Mouse (Mus musculus) intestine, embryonic 16.5 days (tissue): ENCODE results near the gene Nat8f4. TPM values are rescaled to one million over a fixed set of nuclear protein-coding genes. Genes with fewer than 3 reads are reported as not detected.
"Not testable (repeated sequence)": the region's sequence is repeated elsewhere in the genome, so short reads cannot be mapped to it uniquely, and the experiment has no call there.

Experiments used
- ATAC-seq: fragments of 200-750 bp; cut with Nextera tagmentation; 2 replicates; pipeline ENCODE4 v1.8.0; 2017; ENCODE audit warnings: moderate TSS enrichment, moderate library complexity
- H3K27ac ChIP-seq: fragments of 300-500 bp; sonication (generic); 2 replicates; pipeline ENCODE4 v1.5.1; 2014; ENCODE audit warnings: mild to moderate bottlenecking, low read length
- H3K27me3 ChIP-seq: fragments of 300-500 bp; sonication (generic); replicated peaks from 2 replicates; pipeline ENCODE4 v1.6.1; 2014; ENCODE audit warnings: low read length, control low read depth, mixed read lengths; ENCODE audit not compliant: control insufficient read depth, insufficient read depth
- H3K36me3 ChIP-seq: fragments of 300-500 bp; sonication (generic); 2 replicates; pipeline ENCODE4 v1.6.1; 2014; ENCODE audit warnings: low read length, control low read depth; ENCODE audit not compliant: control insufficient read depth, insufficient read depth
- H3K4me1 ChIP-seq: fragments of 300-500 bp; sonication (generic); 2 replicates; pipeline ENCODE4 v1.6.1; 2014; ENCODE audit warnings: low read length, control low read depth, mixed read lengths; ENCODE audit not compliant: control insufficient read depth, insufficient read depth
- H3K4me2 ChIP-seq: fragments of 300-500 bp; sonication (generic); 2 replicates; pipeline ENCODE4 v1.6.1; 2014; ENCODE audit warnings: low read depth, low read length, control low read depth
- H3K4me3 ChIP-seq: fragments of 300-500 bp; sonication (generic); 2 replicates; pipeline ENCODE4 v1.5.1; 2014; ENCODE audit warnings: mild to moderate bottlenecking, low read length
- H3K9ac ChIP-seq: fragments of 300-500 bp; sonication (generic); 2 replicates; pipeline ENCODE4 v1.6.1; 2014; ENCODE audit warnings: low read depth, low read length
- H3K9me3 ChIP-seq: fragments of 300-500 bp; sonication (generic); 2 replicates; pipeline ENCODE4 v1.6.1; 2016; ENCODE audit warnings: low read length, control low read depth; ENCODE audit not compliant: control insufficient read depth
- WGBS: fragments of 180-500 bp; shearing (Covaris S2); extraction: QIAGEN DNeasy Blood & Tissue Kit; methylation state at CpG from one replicate; pipeline ENCODE4 v1.1.7; 2014; 5-methylcytosine and 5-hydroxymethylcytosine counted together
- polyA plus RNA-seq: library from polyadenylated mRNA; unstranded; fragments of >200 nt; fragmentation: Nextera tagmentation; extraction: Ambion mirVana; gene quantifications from 2 replicates; pipeline ENCODE4 v1.2.1, GENCODE M21; 2015

Gene Nat8f4
- polyA plus RNA-seq, 1 experiment from 2014 or later, result 6.4 TPM

GRCm38 (mm10) chr6:85926709-85927108, 22.0 kb upstream of the Nat8f4 start:
- no peak for ATAC-seq
- Histone ChIP-seq H3K27me3 (no peaks in the 10 kb centered on the region), H3K4me1 (no peaks in the 10 kb centered on the region), H3K4me3 (no peak overlapping the region), H3K9me3 (no peaks in the 10 kb centered on the region), H3K4me2 (no peak overlapping the region), H3K36me3 (peaks cover 18% of the 10 kb centered on the region), H3K9ac (no peak overlapping the region), H3K27ac (no peak overlapping the region)
- WGBS, result 93% methylated on average over 1 of the region's 1 CpGs

GRCm38 (mm10) chr6:85923643-85924042, 19.0 kb upstream of the Nat8f4 start:
- 95% methylated on average over 1 of the region's 1 CpGs for WGBS
- no peak for ATAC-seq
- no peak overlapping the region for H3K4me2 ChIP-seq
- peaks cover 18% of the 10 kb centered on the region for H3K36me3 ChIP-seq
- H3K4me1 ChIP-seq, result no peaks in the 10 kb centered on the region
- no peak overlapping the region for H3K27ac ChIP-seq
- no peaks in the 10 kb centered on the region for H3K27me3 ChIP-seq
- no peak overlapping the region for H3K9ac ChIP-seq
- H3K9me3 ChIP-seq, result no peaks in the 10 kb centered on the region
- H3K4me3 ChIP-seq, result no peak overlapping the region

- Histone ChIP-seq H3K4me2 (no peak overlapping the region), H3K9me3 (no peaks in the 10 kb centered on the region), H3K4me1 (peaks cover 7% of the 10 kb centered on the region), H3K27ac (no peak overlapping the region), H3K9ac (no peak overlapping the region), H3K36me3 (peaks cover 2% of the 10 kb centered on the region; the same call in 1 of the 2 replicates), H3K4me3 (no peak overlapping the region), H3K27me3 (no peaks in the 10 kb centered on the region)
- no peak for ATAC-seq
- 95% methylated on average over 4 of the region's 4 CpGs for WGBS
Observed at GRCm38 (mm10) chr6:85919401-85919800, 14.7 kb upstream of the Nat8f4 start.

GRCm38 (mm10) chr6:85918341-85918740, 13.7 kb upstream of the Nat8f4 start:
- H3K36me3 ChIP-seq, H3K4me1 ChIP-seq, H3K9me3 ChIP-seq, H3K9ac ChIP-seq, H3K27ac ChIP-seq, H3K4me2 ChIP-seq, ATAC-seq, H3K27me3 ChIP-seq, H3K4me3 ChIP-seq: not testable (repeated sequence)
- WGBS, result 94% methylated on average over 3 of the region's 3 CpGs

GRCm38 (mm10) chr6:85916596-85916995, 11.9 kb upstream of the Nat8f4 start:
- Histone ChIP-seq H3K27ac (peak overlapping the region; percentile 94), H3K27me3 (no peaks in the 10 kb centered on the region), H3K9ac (peak overlapping the region; percentile 85), H3K36me3 (no peaks in the 10 kb centered on the region), H3K4me3 (peak overlapping the region; percentile 70), H3K4me2 (peak overlapping the region; percentile 71), H3K4me1 (peaks cover 7% of the 10 kb centered on the region), H3K9me3 (no peaks in the 10 kb centered on the region)
- 70% methylated on average over 6 of the region's 6 CpGs for WGBS
- no peak for ATAC-seq

- H3K4me1 ChIP-seq, H3K27me3 ChIP-seq, H3K9me3 ChIP-seq, H3K36me3 ChIP-seq: not testable (repeated sequence)
- peak; percentile 99 for ATAC-seq
- H3K27ac ChIP-seq, result peak within 1 kb of the TSS; percentile 94
- peak within 1 kb of the TSS; percentile 76 for H3K4me2 ChIP-seq
- under 1% methylated on average over 61 of the region's 61 CpGs for WGBS
- H3K4me3 ChIP-seq, result peak within 1 kb of the TSS; percentile 70
- peak within 1 kb of the TSS; percentile 85 for H3K9ac ChIP-seq
Observed at GRCm38 (mm10) chr6:85915539-85916513, 11.1 kb upstream of the Nat8f4 start, which contains the start of gene Nat8f1. Nat8f1 (minus strand) TSS chr6:85915687.

GRCm38 (mm10) chr6:85915141-85915538, 10.5 kb upstream of the Nat8f4 start:
- WGBS, result 6% methylated on average over 11 of the region's 11 CpGs
- peak overlapping the region; percentile 76 for H3K4me2 ChIP-seq
- no peaks in the 10 kb centered on the region for H3K27me3 ChIP-seq
- no peaks in the 10 kb centered on the region for H3K9me3 ChIP-seq
- no peaks in the 10 kb centered on the region for H3K36me3 ChIP-seq
- ATAC-seq, result peak; percentile 17
- peak overlapping the region; percentile 94 for H3K27ac ChIP-seq
- peaks cover 7% of the 10 kb centered on the region for H3K4me1 ChIP-seq
- peak overlapping the region; percentile 85 for H3K9ac ChIP-seq
- peak overlapping the region; percentile 70 for H3K4me3 ChIP-seq

GRCm38 (mm10) chr6:85911587-85911986, 6.9 kb upstream of the Nat8f4 start, which contains the start of gene Tprkb:
Tprkb (plus strand) TSS chr6:85911865.
- ATAC-seq, result no peak
- H3K9me3 ChIP-seq, result no peaks in the 10 kb centered on the region
- WGBS, result 77% methylated on average over 3 of the region's 3 CpGs
- H3K9ac ChIP-seq, result no peak within 1 kb of the TSS
- H3K4me2 ChIP-seq, result no peak within 1 kb of the TSS
- H3K27ac ChIP-seq, result no peak within 1 kb of the TSS
- no peaks in the 10 kb centered on the region for H3K36me3 ChIP-seq
- H3K4me1 ChIP-seq, result peaks cover 7% of the 10 kb centered on the region
- H3K4me3 ChIP-seq, result no peak within 1 kb of the TSS
- no peaks in the 10 kb centered on the region for H3K27me3 ChIP-seq

- Histone ChIP-seq H3K4me1 (peaks cover 1% of the 10 kb centered on the region; the same call in 1 of the 2 replicates), H3K27me3 (no peaks in the 10 kb centered on the region), H3K9ac (no peak overlapping the region), H3K9me3 (no peaks in the 10 kb centered on the region), H3K27ac (no peak overlapping the region), H3K4me2 (no peak overlapping the region), H3K4me3 (no peak overlapping the region), H3K36me3 (no peaks in the 10 kb centered on the region)
- WGBS, result 90% methylated on average over 1 of the region's 1 CpGs
- no peak for ATAC-seq
Observed at GRCm38 (mm10) chr6:85909704-85910103, 5.0 kb upstream of the Nat8f4 start.
